Mouse (Mus musculus) spleen, adult 2 months (tissue): ENCODE measurements around the gene Synpo2. TPM values are rescaled to one million over a fixed set of nuclear protein-coding genes. Genes with fewer than 3 reads are reported as not detected.

Experiments used
- DNase-seq, 2 experiments: peaks; one replicate each; pipeline versions ENCODE4 v3.0.0 to v3.0.0-alpha.2; 2012 to 2021; ENCODE audit warnings: low spot score in 2 of 2, low read depth in 1 of 2
- H3K27ac ChIP-seq: fragments of 200-500 bp; 2 replicates; pipeline ENCODE4 v1.5.1; 2012; ENCODE audit warnings: low read length, inconsistent platforms; ENCODE audit not compliant: insufficient read depth
- H3K27me3 ChIP-seq: fragments of 200-500 bp; 2 replicates; pipeline ENCODE4 v1.6.1; 2012; ENCODE audit warnings: mild to moderate bottlenecking, moderate library complexity, low read length, inconsistent platforms; ENCODE audit not compliant: control insufficient read depth, insufficient read depth
- H3K36me3 ChIP-seq: fragments of 200-500 bp; 2 replicates; pipeline ENCODE4 v1.6.1; 2012; ENCODE audit warnings: mild to moderate bottlenecking, low read length, inconsistent platforms; ENCODE audit not compliant: control insufficient read depth, insufficient read depth
- H3K4me1 ChIP-seq: fragments of 200-500 bp; 2 replicates; pipeline ENCODE4 v1.6.1; 2011; ENCODE audit warnings: inconsistent platforms; ENCODE audit not compliant: control insufficient read depth, insufficient read depth, insufficient read length
- H3K4me3 ChIP-seq: fragments of 200-500 bp; 2 replicates; pipeline ENCODE4 v1.5.1; 2011; ENCODE audit warnings: mild to moderate bottlenecking, inconsistent platforms; ENCODE audit not compliant: insufficient read depth, insufficient read length; ENCODE audit errors: extremely low read depth
- CTCF ChIP-seq: fragments of 200-500 bp; IDR thresholded peaks from 2 replicates; pipeline ENCODE4 v1.5.1; 2011; ENCODE audit warnings: mild to moderate bottlenecking, inconsistent platforms; ENCODE audit not compliant: insufficient read depth, insufficient read length, insufficient replicate concordance; ENCODE audit errors: extremely low read depth
- POLR2A ChIP-seq: fragments of 200-500 bp; IDR thresholded peaks from 2 replicates; pipeline ENCODE4 v1.6.1; 2011; ENCODE audit warnings: low read depth, low read length, inconsistent platforms
- WGBS: fragments of 180-500 bp; shearing (Covaris S2); methylation state at CpG from one replicate; pipeline ENCODE4 v1.1.7; 2018; 5-methylcytosine and 5-hydroxymethylcytosine counted together
- polyA plus RNA-seq: library from polyadenylated mRNA; depleted of rRNA; stranded (reverse); fragments of >200 nt; gene quantifications from 2 replicates; pipeline ENCODE4 v1.2.3, GENCODE M21; 2012

Synpo2 gene
- polyA plus RNA-seq, 1 experiment: 7.8 TPM

DNA sequence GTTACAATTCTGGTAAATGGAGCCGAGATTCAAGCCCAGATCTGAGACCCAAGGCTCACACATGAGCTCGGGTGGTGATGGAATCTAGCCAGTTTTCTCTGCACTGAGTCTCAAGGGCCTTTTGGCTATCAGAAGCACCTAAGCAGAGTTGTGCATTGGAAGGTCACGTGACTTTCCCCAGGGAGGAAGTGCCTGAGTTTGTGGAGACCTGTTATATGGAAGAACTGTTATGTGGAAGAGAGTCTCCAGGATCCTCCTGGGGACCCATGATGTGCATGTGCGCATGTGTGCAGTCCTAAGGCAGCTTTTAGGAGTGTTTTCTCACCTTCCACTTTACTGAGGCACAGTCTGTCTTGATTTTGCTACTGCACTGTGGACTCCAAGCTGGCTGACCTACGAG, 63.8 kb downstream of the Synpo2 start:
- WGBS: 74% methylated on average over 5 of the region's 5 CpGs
- H3K4me1 ChIP-seq: peaks cover 2% of the 10 kb centered on the region
- no peak for DNase-seq

GRCm38 (mm10) chr3:123169398-123169797, 66.6 kb downstream of the Synpo2 start:
- no peak overlapping the region for H3K27ac ChIP-seq
- TF ChIP-seq POLR2A: no peak
- no peak for TF ChIP-seq CTCF
- WGBS: 77% methylated on average over 4 of the region's 4 CpGs

More for the DNA sequence above, 63.8 kb downstream of the Synpo2 start:
- no peak for TF ChIP-seq CTCF
- TF ChIP-seq POLR2A: no peak
- Histone ChIP-seq H3K4me3 (no peak overlapping the region), H3K27ac (no peak overlapping the region), H3K27me3 (no peaks in the 10 kb centered on the region), H3K36me3 (no peaks in the 10 kb centered on the region)

GRCm38 (mm10) chr3:123168815-123169214, 67.1 kb downstream of the Synpo2 start:
- Histone ChIP-seq H3K27me3 (no peaks in the 10 kb centered on the region), H3K36me3 (no peaks in the 10 kb centered on the region), H3K4me3 (no peak overlapping the region), H3K4me1 (no peaks in the 10 kb centered on the region), H3K27ac (no peak overlapping the region)
- DNase-seq: peak; percentile 23 to 34
- no peak for TF ChIP-seq POLR2A
- TF ChIP-seq CTCF: peak; percentile 51; the same call in 1 of the 2 replicates
- 7% methylated on average over 5 of the region's 5 CpGs for WGBS

More at GRCm38 (mm10) chr3:123169398-123169797, 66.6 kb downstream of the Synpo2 start:
- H3K4me1 ChIP-seq: no peaks in the 10 kb centered on the region
- no peak for DNase-seq
- H3K36me3 ChIP-seq: no peaks in the 10 kb centered on the region
- H3K27me3 ChIP-seq: no peaks in the 10 kb centered on the region
- no peak overlapping the region for H3K4me3 ChIP-seq

GRCm38 (mm10) chr3:123166450-123166849, 69.5 kb downstream of the Synpo2 start:
- 71% methylated on average over 5 of the region's 5 CpGs for WGBS
- Histone ChIP-seq H3K4me1 (no peaks in the 10 kb centered on the region), H3K36me3 (no peaks in the 10 kb centered on the region), H3K27ac (no peak overlapping the region), H3K27me3 (no peaks in the 10 kb centered on the region), H3K4me3 (no peak overlapping the region)
- no peak for DNase-seq
- TF ChIP-seq POLR2A: no peak
- TF ChIP-seq CTCF: no peak

GRCm38 (mm10) chr3:123164183-123164582, 71.8 kb downstream of the Synpo2 start:
- no peak overlapping the region for H3K4me3 ChIP-seq
- WGBS: 37% methylated on average over 1 of the region's 1 CpGs
- no peaks in the 10 kb centered on the region for H3K36me3 ChIP-seq
- H3K4me1 ChIP-seq: no peaks in the 10 kb centered on the region
- TF ChIP-seq POLR2A: no peak
- no peak for TF ChIP-seq CTCF
- no peak overlapping the region for H3K27ac ChIP-seq
- no peaks in the 10 kb centered on the region for H3K27me3 ChIP-seq
- no peak for DNase-seq

DNA sequence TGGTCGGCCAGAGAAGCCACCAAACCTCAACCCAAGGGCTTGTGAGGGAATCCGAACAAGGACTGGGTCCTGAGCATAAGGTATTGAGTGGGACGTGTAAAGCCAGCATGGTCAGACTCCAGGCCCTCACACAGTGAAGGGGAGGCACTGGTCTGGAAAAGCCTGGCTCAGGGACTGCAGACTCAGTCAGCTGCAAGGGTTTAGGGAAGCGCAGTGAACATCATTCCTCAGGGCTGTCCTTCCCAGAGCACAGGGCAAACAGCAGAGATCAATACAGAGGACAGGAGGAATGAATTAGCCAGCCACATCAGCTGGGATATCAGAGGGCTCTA, 72.8 kb downstream of the Synpo2 start:
- no peak overlapping the region for H3K4me3 ChIP-seq
- 76% methylated on average over 4 of the region's 4 CpGs for WGBS
- H3K4me1 ChIP-seq: no peaks in the 10 kb centered on the region
- no peaks in the 10 kb centered on the region for H3K27me3 ChIP-seq
- no peaks in the 10 kb centered on the region for H3K36me3 ChIP-seq
- no peak for TF ChIP-seq CTCF
- no peak for TF ChIP-seq POLR2A
- DNase-seq: no peak
- no peak overlapping the region for H3K27ac ChIP-seq

GRCm38 (mm10) chr3:123162289-123163191, 73.4 kb downstream of the Synpo2 start:
- H3K4me1 ChIP-seq: no peaks in the 10 kb centered on the region
- DNase-seq: no peak
- H3K4me3 ChIP-seq: no peak overlapping the region
- no peak overlapping the region for H3K27ac ChIP-seq
- TF ChIP-seq POLR2A (no peak), CTCF (no peak)
- 81% methylated on average over 6 of the region's 6 CpGs for WGBS
- H3K36me3 ChIP-seq: no peaks in the 10 kb centered on the region
- H3K27me3 ChIP-seq: no peaks in the 10 kb centered on the region
